Mouse (Mus musculus) CH12.LX (cell line): ENCODE data around the gene Pradc1. TPM values are rescaled to one million over a fixed set of nuclear protein-coding genes. Genes with fewer than 3 reads are reported as not detected.

Experiments used
- DNase-seq: peaks from one replicate; pipeline ENCODE4 v3.0.0-alpha.2; 2013; ENCODE audit errors: extremely low read depth
- H3K27ac ChIP-seq: 2 replicates; pipeline ENCODE4 v1.5.1; 2012; ENCODE audit warnings: low read depth, mild to moderate bottlenecking, control low read depth, moderate library complexity; ENCODE audit not compliant: insufficient read depth
- H3K27me3 ChIP-seq: replicated peaks from 2 replicates; pipeline ENCODE3; 2012; ENCODE audit warnings: inconsistent platforms
- H3K36me3 ChIP-seq, 2 experiments: replicated peaks in 1 of 2; 2 replicates each; pipeline versions ENCODE3 to v1.6.1; 2012; ENCODE audit warnings: inconsistent platforms in 1 of 2, low read length in 1 of 2, mild to moderate bottlenecking in 1 of 2, mixed read lengths in 1 of 2, moderate library complexity in 1 of 2; ENCODE audit not compliant: control insufficient read depth in 1 of 2, insufficient read depth in 1 of 2
- H3K4me1 ChIP-seq, 2 experiments: 2 replicates each; pipeline ENCODE4 v1.6.1; 2012; ENCODE audit warnings: inconsistent platforms in 1 of 2, moderate library complexity in 1 of 2; ENCODE audit not compliant: insufficient read depth in 2 of 2, control insufficient read depth in 1 of 2
- H3K4me2 ChIP-seq: 2 replicates; pipeline ENCODE4 v1.6.1; 2012; ENCODE audit warnings: low read depth, mild to moderate bottlenecking, control low read depth; ENCODE audit not compliant: poor library complexity, insufficient read depth, severe bottlenecking
- H3K4me3 ChIP-seq, 3 experiments: fragments of 150-350 bp in 1 of 3; sonication (generic) in 1 of 3; replicated peaks in 1 of 3; 2 replicates each; pipeline versions ENCODE3 to v1.5.1; 2011 to 2012; ENCODE audit warnings: low read depth in 2 of 3, low read length in 2 of 3, mild to moderate bottlenecking in 2 of 3, moderate library complexity in 2 of 3, control low read depth in 1 of 3, improper control_type of control experiment in 1 of 3, inconsistent platforms in 1 of 3, mixed read lengths in 1 of 3; ENCODE audit not compliant: poor library complexity in 1 of 3
- H3K79me2 ChIP-seq: replicated peaks from 2 replicates; pipeline ENCODE4 v1.6.1; 2012; ENCODE audit warnings: mild to moderate bottlenecking, moderate library complexity; ENCODE audit not compliant: control insufficient read depth, poor library complexity, insufficient read depth, severe bottlenecking; ENCODE audit errors: extremely low read depth
- H3K9ac ChIP-seq: 2 replicates; pipeline ENCODE4 v1.6.1; 2012; ENCODE audit warnings: low read depth, mild to moderate bottlenecking, control low read depth, moderate library complexity; ENCODE audit not compliant: insufficient read depth
- H3K9me3 ChIP-seq: replicated peaks from 2 replicates; pipeline ENCODE3; 2012; ENCODE audit warnings: low read length, inconsistent platforms, mixed read lengths
- ELF1 ChIP-seq: IDR thresholded peaks from 2 replicates; pipeline ENCODE4 v1.6.1; 2014; ENCODE audit warnings: low read depth, mild to moderate bottlenecking, inconsistent platforms, low read length, improper control_type of control experiment
- EP300 ChIP-seq: IDR thresholded peaks from 2 replicates; pipeline ENCODE4 v1.6.1; 2011; ENCODE audit warnings: low read length, improper control_type of control experiment
- GABPA ChIP-seq: IDR thresholded peaks from 2 replicates; pipeline ENCODE4 v1.6.1; 2012; ENCODE audit warnings: low read depth, low read length, improper control_type of control experiment, inconsistent platforms; ENCODE audit not compliant: insufficient replicate concordance
- IRF4 ChIP-seq: IDR thresholded peaks from 2 replicates; pipeline ENCODE4 v1.6.1; 2014; ENCODE audit warnings: low read depth, mild to moderate bottlenecking, inconsistent platforms, low read length, improper control_type of control experiment
- JUND ChIP-seq: conservative IDR thresholded peaks from 2 replicates; pipeline ENCODE4 v1.6.1; 2011; ENCODE audit warnings: low read depth, low read length, improper control_type of control experiment
- KAT2A ChIP-seq: IDR thresholded peaks from 2 replicates; pipeline ENCODE4 v1.6.1; 2012; ENCODE audit warnings: low read length, improper control_type of control experiment, inconsistent platforms; ENCODE audit not compliant: insufficient replicate concordance
- MAFK ChIP-seq: IDR thresholded peaks from 2 replicates; pipeline ENCODE4 v1.6.1; 2011; ENCODE audit warnings: low read length, improper control_type of control experiment; ENCODE audit not compliant: insufficient replicate concordance
- MAX ChIP-seq: IDR thresholded peaks from 2 replicates; pipeline ENCODE4 v1.6.1; 2011; ENCODE audit warnings: low read length, improper control_type of control experiment
- MXI1 ChIP-seq: IDR thresholded peaks from 2 replicates; pipeline ENCODE4 v1.6.1; 2011; ENCODE audit warnings: mild to moderate bottlenecking, low read depth, low read length, improper control_type of control experiment
- NELFE ChIP-seq: IDR thresholded peaks from 2 replicates; pipeline ENCODE4 v1.6.1; 2011; ENCODE audit warnings: low read depth, low read length, improper control_type of control experiment
- PAX5 ChIP-seq: IDR thresholded peaks from 2 replicates; pipeline ENCODE4 v1.6.1; 2012; ENCODE audit warnings: low read length, inconsistent platforms, mixed read lengths
- POLR2A ChIP-seq: IDR thresholded peaks from 2 replicates; pipeline ENCODE4 v1.6.1; 2011; ENCODE audit warnings: low read depth, mild to moderate bottlenecking, improper control_type of control experiment, low read length
- POLR2AphosphoS2 ChIP-seq: IDR thresholded peaks from 2 replicates; pipeline ENCODE4 v1.6.1; 2011; ENCODE audit warnings: low read depth, low read length, improper control_type of control experiment
- SMC3 ChIP-seq: IDR thresholded peaks from 2 replicates; pipeline ENCODE4 v1.6.1; 2011; ENCODE audit warnings: low read depth, low read length, improper control_type of control experiment
- TCF12 ChIP-seq: IDR thresholded peaks from 2 replicates; pipeline ENCODE4 v1.6.1; 2014; ENCODE audit warnings: low read depth, mild to moderate bottlenecking, inconsistent platforms, low read length, improper control_type of control experiment
- ZC3H11A ChIP-seq: IDR thresholded peaks from 2 replicates; pipeline ENCODE4 v1.6.1; 2012; ENCODE audit warnings: low read depth, mild to moderate bottlenecking, inconsistent platforms, low read length, improper control_type of control experiment
- ZKSCAN1 ChIP-seq: IDR thresholded peaks from 2 replicates; pipeline ENCODE4 v1.6.1; 2012; ENCODE audit warnings: low read depth, inconsistent platforms, low read length, improper control_type of control experiment, borderline replicate concordance
- ZMIZ1 ChIP-seq: IDR thresholded peaks from 2 replicates; pipeline ENCODE4 v1.6.1; 2012; ENCODE audit warnings: low read depth, mild to moderate bottlenecking, inconsistent platforms, low read length, improper control_type of control experiment
- dilution Hi-C: fragments of 300-500 bp; cut with MboI; formaldehyde crosslinking; loops from 2 replicates; pipeline ENCODE4 v1.14.3; 2020; ENCODE audit warnings: low sequenced_read_pairs; ENCODE audit not compliant: extremely low pct_unique_long_range_greater_than_20kb, extremely low pct_ligation_motif_present
- in situ Hi-C: fragments of 300-500 bp; cut with MboI; formaldehyde crosslinking; loops from 3 replicates; pipeline ENCODE4 v1.14.3; 2019; ENCODE audit warnings: low sequenced_read_pairs, low pct_ligation_motif_present, low pct_unique_long_range_greater_than_20kb, mixed read lengths
- polyA plus RNA-seq: library from polyadenylated mRNA; unstranded; fragments of >175 nt; gene quantifications from 2 replicates; pipeline ENCODE4 v1.2.1, GENCODE M21; 2012; ENCODE audit warnings: low read depth; ENCODE audit not compliant: insufficient read length
- total RNA-seq, 2 experiments: library from RNA; depleted of rRNA; stranded (reverse); fragments of 300-350 nt in 1 of 2; fragments of >200 nt in 1 of 2; gene quantifications; 2 replicates each; pipeline ENCODE4 v1.2.3; 2012 to 2014

Pradc1 gene
- total and polyA plus RNA-seq, 3 experiments: 11.0 to 18.8 (median 16.3) TPM

GRCm38 (mm10) chr6:85480685-85481084 lies 28.9 kb upstream of the Pradc1 start:
- H3K9ac ChIP-seq: no peak overlapping the region
- H3K4me3 ChIP-seq: no peak overlapping the region
- H3K27me3 ChIP-seq: peaks cover 50% of the 10 kb centered on the region
- TF ChIP-seq GABPA: no peak
- no peak for TF ChIP-seq ZKSCAN1
- TF ChIP-seq ELF1: no peak
- no peak for TF ChIP-seq KAT2A
- no peak for TF ChIP-seq MAFK
- TF ChIP-seq MXI1: no peak
- no peak for TF ChIP-seq ZMIZ1
- no peak for TF ChIP-seq PAX5
- TF ChIP-seq POLR2AphosphoS2: no peak
- no peak for TF ChIP-seq NELFE
- TF ChIP-seq ZC3H11A: no peak
- no peak for TF ChIP-seq MAX
- TF ChIP-seq IRF4: no peak
- TF ChIP-seq POLR2A: no peak
- TF ChIP-seq JUND: no peak
- TF ChIP-seq, all 38 proteins: peak for 0
- Histone ChIP-seq H3K4me2 (no peak overlapping the region), H3K79me2 (no peaks in the 10 kb centered on the region), H3K9me3 (peaks cover 15% of the 10 kb centered on the region), H3K27ac (no peak overlapping the region), H3K36me3 (no peaks in the 10 kb centered on the region), H3K4me1 (no peaks in the 10 kb centered on the region)
- DNase-seq: no peak
- dilution Hi-C loops: no loop called here
- in situ Hi-C loops: no loop called here

GRCm38 (mm10) chr6:85479979-85480378 lies 28.2 kb upstream of the Pradc1 start:
- Histone ChIP-seq H3K27ac (no peak overlapping the region), H3K9ac (no peak overlapping the region), H3K36me3 (no peaks in the 10 kb centered on the region), H3K4me1 (no peaks in the 10 kb centered on the region), H3K9me3 (peaks cover 15% of the 10 kb centered on the region), H3K27me3 (peaks cover 54% of the 10 kb centered on the region), H3K4me2 (no peak overlapping the region), H3K4me3 (no peak overlapping the region), H3K79me2 (no peaks in the 10 kb centered on the region)
- in situ Hi-C loops (no loop called here), dilution Hi-C loops (no loop called here)
- no peak for DNase-seq
- no peak for TF ChIP-seq GABPA
- no peak for TF ChIP-seq MXI1
- no peak for TF ChIP-seq POLR2A
- no peak for TF ChIP-seq ZC3H11A
- no peak for TF ChIP-seq PAX5
- TF ChIP-seq ZMIZ1: no peak
- TF ChIP-seq SMC3: no peak
- no peak for TF ChIP-seq TCF12
- TF ChIP-seq EP300: no peak
